Mouse (Mus musculus): Measurements from ENCODE around the gene Gnat3.

The Gnat3 gene

GRCm38 (mm10) chr5:18006157-18006556 lies 43.8 kb downstream of the Gnat3 start:
- no peak for DNase-seq (ENCODE audit: low read depth, low spot score)

GRCm38 (mm10) chr5:18007067-18007466 lies 44.7 kb downstream of the Gnat3 start:
- DNase-seq (ENCODE audit: low read depth, low spot score), result no peak

GRCm38 (mm10) chr5:18010301-18010700 lies 48.0 kb downstream of the Gnat3 start:
- DNase-seq (ENCODE audit: low read depth, low spot score), result no peak

- DNase-seq (ENCODE audit: low read depth, low spot score), result no peak
Observed at GRCm38 (mm10) chr5:18013196-18013595, 50.8 kb downstream of the Gnat3 start.

GRCm38 (mm10) chr5:18014209-18014829 lies 52.0 kb downstream of the Gnat3 start:
- no peak for DNase-seq (ENCODE audit: low read depth, low spot score)

GRCm38 (mm10) chr5:18023347-18023746 lies 61.0 kb downstream of the Gnat3 start:
- peak; percentile 61 for DNase-seq (ENCODE audit: low read depth, low spot score)

GRCm38 (mm10) chr5:18027531-18027930 lies 65.2 kb downstream of the Gnat3 start:
- no peak for DNase-seq (ENCODE audit: low read depth, low spot score)

- DNase-seq (ENCODE audit: low read depth, low spot score), result peak; percentile 65
Observed at GRCm38 (mm10) chr5:18035848-18036638, 73.7 kb downstream of the Gnat3 start.

GRCm38 (mm10) chr5:18043022-18043421 lies 80.7 kb downstream of the Gnat3 start:
- peak; percentile 78 for DNase-seq (ENCODE audit: low read depth, low spot score)

GRCm38 (mm10) chr5:18048841-18049240 lies 86.5 kb downstream of the Gnat3 start:
- peak; percentile 34 for DNase-seq (ENCODE audit: low read depth, low spot score)

GRCm38 (mm10) chr5:18055323-18055722 lies 93.0 kb downstream of the Gnat3 start:
- DNase-seq (ENCODE audit: low read depth, low spot score), result peak; percentile 31
